Mouse (Mus musculus) thymus, adult 2 months (tissue): ENCODE measurements at regions not wholly inside any gene's neighbourhood (a gene's known extent, or its start where the extent isn't known, plus 50 kb on each side); places are given as distances from the start of the nearest gene placed in this dataset.

Experiments
- CTCF ChIP-seq: fragments of 200-500 bp; IDR thresholded peaks from 2 replicates; pipeline ENCODE4 v1.5.1; 2012; ENCODE audit warnings: mild to moderate bottlenecking, control low read depth, low read length, moderate library complexity, borderline replicate concordance; ENCODE audit not compliant: control insufficient read depth, poor library complexity, insufficient read depth; ENCODE audit errors: extremely low read depth
- POLR2A ChIP-seq: fragments of 200-500 bp; IDR thresholded peaks from 2 replicates; pipeline ENCODE4 v1.6.1; 2012; ENCODE audit warnings: mild to moderate bottlenecking, low read length, control low read depth, moderate library complexity; ENCODE audit not compliant: control insufficient read depth, poor library complexity, insufficient read depth; ENCODE audit errors: extremely low read depth

DNA sequence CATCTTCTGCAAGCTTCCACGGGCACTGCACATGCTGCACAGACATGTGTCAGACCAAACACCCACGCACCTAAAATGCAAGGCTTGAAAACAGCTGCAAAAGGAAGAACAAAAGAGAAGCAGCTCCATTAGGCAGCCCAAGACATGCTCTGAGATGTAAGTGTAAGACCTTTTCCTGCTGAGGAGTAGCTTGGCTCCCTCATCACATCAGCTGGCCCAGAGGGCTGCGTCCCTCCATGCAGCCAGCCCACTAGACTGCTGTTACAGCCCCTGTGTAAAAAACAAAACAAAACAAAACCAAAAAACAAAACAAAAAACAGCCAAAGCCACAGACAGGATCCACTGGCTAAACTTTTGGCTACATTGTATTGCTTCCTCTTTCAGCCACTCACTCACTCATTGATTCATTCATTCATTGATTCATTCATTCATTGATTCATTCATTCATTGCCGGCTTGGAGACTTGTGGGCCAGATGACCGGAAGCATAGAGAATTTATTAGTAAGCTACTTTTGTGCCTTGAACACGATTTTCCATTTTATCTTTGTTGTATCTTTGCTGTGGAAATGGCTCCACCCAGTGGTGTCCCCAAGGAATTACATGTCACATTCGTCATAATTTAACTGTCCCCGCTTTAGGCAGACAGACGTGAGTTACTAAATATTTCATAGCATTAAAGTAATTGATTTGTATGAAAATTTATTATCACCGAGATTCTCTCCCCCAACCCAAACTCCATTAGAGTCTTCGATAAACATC lies 133.7 kb upstream of the Dapk1 start:
- TF ChIP-seq CTCF (no peak), POLR2A (no peak)
